ENCODE assay signal across 14 mouse cellular contexts in the genomic region with DNA sequence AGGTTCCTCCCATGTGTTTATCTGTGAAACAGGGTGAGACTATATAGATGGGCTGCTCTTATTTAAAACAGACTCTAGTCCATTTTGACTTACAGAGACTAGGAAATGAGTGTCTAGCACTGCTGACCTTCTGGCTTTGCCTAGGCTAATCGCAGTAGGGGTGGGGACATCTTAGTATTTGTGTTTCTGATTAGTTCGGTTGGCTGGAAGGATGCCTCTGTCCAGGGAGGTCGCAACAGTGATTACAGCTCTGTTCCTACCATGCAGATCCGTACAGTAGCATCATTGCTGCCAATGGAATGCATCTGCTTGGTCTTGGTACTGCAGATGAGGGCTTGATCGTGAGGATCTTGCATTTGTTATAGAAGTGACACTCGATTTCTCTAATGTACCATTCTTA.
"Had no signal": no experiment of that assay in that cellular context is flagged by ENCODE, and none has a peak within 500 bp of the region (broad histone marks: within the 10 kb centered on the region; RNA-seq: fewer than 3 reads in every experiment).

No protein-coding gene starts in this region.

- DNase-seq: gastrocnemius, postnatal 14 days; gastrocnemius, postnatal 36 days; heart, adult 11 months; heart, adult 2 months; heart, postnatal 10 days; heart, postnatal 4 days; kidney, adult 18-20 months; kidney, adult 8-10 months; kidney, postnatal 10 days; kidney, postnatal 36 days; layer of hippocampus, adult 9-11 months; layer of hippocampus, postnatal 36 days; liver; liver, embryonic 13.5 days had no signal
